Mouse (Mus musculus): Measurements from ENCODE around the gene Btg4. TPM values are rescaled to one million over a fixed set of nuclear protein-coding genes. Genes with fewer than 3 reads are reported as not detected.

The Btg4 gene
- total and polyA plus RNA-seq, 3 experiments, result not detected

- Histone ChIP-seq H3K4me3 (replicated peaks in 1 of 3; ENCODE audit: low read depth in 2 of 3, low read length in 2 of 3, poor library complexity in 1 of 3) (no peak overlapping the region), H3K4me2 (ENCODE audit: insufficient read depth, low read depth, poor library complexity, severe bottlenecking) (no peak overlapping the region), H3K27me3 (replicated peaks) (no peaks in the 10 kb centered on the region), H3K9ac (ENCODE audit: insufficient read depth, low read depth) (no peak overlapping the region), H3K27ac (ENCODE audit: insufficient read depth, low read depth) (no peak overlapping the region), H3K4me1 (ENCODE audit: control insufficient read depth in 1 of 2, insufficient read depth in 2 of 2) (peaks cover 0 to 5% of the 10 kb centered on the region in 2 experiments; a peak in 2 of 4 replicates), H3K79me2 (replicated peaks; ENCODE audit: control insufficient read depth, extremely low read depth, insufficient read depth, poor library complexity, severe bottlenecking) (no peaks in the 10 kb centered on the region), H3K9me3 (replicated peaks; ENCODE audit: low read length) (no peaks in the 10 kb centered on the region), H3K36me3 (replicated peaks in 1 of 2; ENCODE audit: control insufficient read depth in 1 of 2, insufficient read depth in 1 of 2, low read length in 1 of 2) (no peaks in the 10 kb centered on the region)
- DNase-seq (ENCODE audit: extremely low read depth), result no peak
- dilution Hi-C loops (cut with MboI; ENCODE audit: extremely low pct_ligation_motif_present, extremely low pct_unique_long_range_greater_than_20kb, low sequenced_read_pairs) (no loop called here), in situ Hi-C loops (cut with MboI; ENCODE audit: low pct_ligation_motif_present, low pct_unique_long_range_greater_than_20kb, low sequenced_read_pairs) (no loop called here)
- TF ChIP-seq MXI1 (IDR thresholded peaks at IDR 0.05; ENCODE audit: low read depth, low read length) (no peak), RCOR1 (conservative IDR thresholded peaks at IDR 0.05; ENCODE audit: low read depth, low read length) (no peak), ZKSCAN1 (IDR thresholded peaks at IDR 0.05; ENCODE audit: borderline replicate concordance, low read depth, low read length) (no peak), ZNF384 (IDR thresholded peaks at IDR 0.05; ENCODE audit: low read depth, low read length) (peak; percentile 43; the same call in 1 of the 2 replicates), TBP (conservative IDR thresholded peaks at IDR 0.05; ENCODE audit: low read depth, low read length) (no peak)
These were observed 4.1 kb upstream of the Btg4 start for GRCm38 (mm10) chr9:51056360-51057324.

GRCm38 (mm10) chr9:51058951-51059521 lies 1.7 kb upstream of the Btg4 start:
- in situ Hi-C loops (cut with MboI; ENCODE audit: low pct_ligation_motif_present, low pct_unique_long_range_greater_than_20kb, low sequenced_read_pairs) (no loop called here), dilution Hi-C loops (cut with MboI; ENCODE audit: extremely low pct_ligation_motif_present, extremely low pct_unique_long_range_greater_than_20kb, low sequenced_read_pairs) (no loop called here)
- Histone ChIP-seq H3K4me1 (ENCODE audit: control insufficient read depth in 1 of 2, insufficient read depth in 2 of 2) (no peaks in the 10 kb centered on the region), H3K79me2 (replicated peaks; ENCODE audit: control insufficient read depth, extremely low read depth, insufficient read depth, poor library complexity, severe bottlenecking) (no peaks in the 10 kb centered on the region), H3K27me3 (replicated peaks) (no peaks in the 10 kb centered on the region), H3K36me3 (replicated peaks in 1 of 2; ENCODE audit: control insufficient read depth in 1 of 2, insufficient read depth in 1 of 2, low read length in 1 of 2) (no peaks in the 10 kb centered on the region), H3K9me3 (replicated peaks; ENCODE audit: low read length) (no peaks in the 10 kb centered on the region), H3K27ac (ENCODE audit: insufficient read depth, low read depth) (no peak overlapping the region), H3K4me3 (replicated peaks in 1 of 3; ENCODE audit: low read depth in 2 of 3, low read length in 2 of 3, poor library complexity in 1 of 3) (no peak overlapping the region), H3K9ac (ENCODE audit: insufficient read depth, low read depth) (no peak overlapping the region), H3K4me2 (ENCODE audit: insufficient read depth, low read depth, poor library complexity, severe bottlenecking) (no peak overlapping the region)
- no peak for TF ChIP-seq JUND (conservative IDR thresholded peaks at IDR 0.05; ENCODE audit: low read depth, low read length)
- TF ChIP-seq IRF4 (IDR thresholded peaks at IDR 0.05; ENCODE audit: low read depth, low read length), result no peak
- TF ChIP-seq USF1 (IDR thresholded peaks at IDR 0.05; ENCODE audit: low read depth, low read length), result no peak
- no peak for TF ChIP-seq POLR2AphosphoS2 (IDR thresholded peaks at IDR 0.05; ENCODE audit: low read depth, low read length)
- TF ChIP-seq HCFC1 (IDR thresholded peaks at IDR 0.05; ENCODE audit: low read depth, low read length), result no peak
- TF ChIP-seq TCF12 (IDR thresholded peaks at IDR 0.05; ENCODE audit: low read depth, low read length), result no peak
- TF ChIP-seq NRF1 (IDR thresholded peaks at IDR 0.05; ENCODE audit: low read depth, low read length), result no peak
- no peak for TF ChIP-seq ETS1 (conservative IDR thresholded peaks at IDR 0.05; ENCODE audit: low read depth, low read length)
- no peak for TF ChIP-seq ZKSCAN1 (IDR thresholded peaks at IDR 0.05; ENCODE audit: borderline replicate concordance, low read depth, low read length)
- no peak for TF ChIP-seq E2F4 (IDR thresholded peaks at IDR 0.05; ENCODE audit: insufficient replicate concordance, low read depth, low read length)
- TF ChIP-seq UBTF (IDR thresholded peaks at IDR 0.05; ENCODE audit: low read depth, low read length), result no peak
- no peak for DNase-seq (ENCODE audit: extremely low read depth)

Data from CH12.LX (cell line).